Mouse (Mus musculus) thymus, adult 2 months (tissue): Measurements from ENCODE around the gene Actl7a.

ENCODE experiments used
- CTCF ChIP-seq: fragments of 200-500 bp; IDR thresholded peaks from 2 replicates; pipeline ENCODE4 v1.5.1; 2012; ENCODE audit warnings: mild to moderate bottlenecking, control low read depth, low read length, moderate library complexity, borderline replicate concordance; ENCODE audit not compliant: control insufficient read depth, poor library complexity, insufficient read depth; ENCODE audit errors: extremely low read depth
- POLR2A ChIP-seq: fragments of 200-500 bp; IDR thresholded peaks from 2 replicates; pipeline ENCODE4 v1.6.1; 2012; ENCODE audit warnings: mild to moderate bottlenecking, low read length, control low read depth, moderate library complexity; ENCODE audit not compliant: control insufficient read depth, poor library complexity, insufficient read depth; ENCODE audit errors: extremely low read depth

DNA sequence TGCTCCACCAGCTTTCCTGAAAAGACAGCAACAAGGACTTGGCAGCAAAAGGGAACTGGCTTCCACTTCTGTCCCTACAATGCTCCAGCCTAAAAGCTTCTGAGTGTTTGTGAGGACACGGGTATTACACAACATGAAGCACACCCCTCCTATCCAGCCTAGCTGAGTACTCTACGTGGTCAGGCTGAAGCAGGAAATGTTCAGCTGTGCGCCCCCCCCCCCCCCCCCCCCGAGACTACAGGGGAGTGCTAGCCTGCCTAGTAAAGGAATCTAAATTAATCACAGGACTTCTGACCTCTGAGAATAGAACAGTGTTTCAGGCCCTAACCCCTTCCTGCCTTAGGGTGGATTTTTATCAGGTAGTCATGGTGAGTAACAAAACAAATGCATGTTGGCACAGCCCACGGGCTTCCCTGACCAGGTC is 24.7 kb downstream of the Actl7a start:
- TF ChIP-seq CTCF: no peak
- TF ChIP-seq POLR2A: no peak
